Mouse (Mus musculus) stomach, embryonic 16.5 days (tissue): ENCODE results near the gene Lhfpl2. TPM values are rescaled to one million over a fixed set of nuclear protein-coding genes. Genes with fewer than 3 reads are reported as not detected.

Experiments used
- ATAC-seq: fragments of 200-750 bp; cut with Nextera tagmentation; 2 replicates; pipeline ENCODE4 v1.8.0; 2017; ENCODE audit warnings: moderate number of reproducible peaks, moderate TSS enrichment; ENCODE audit not compliant: insufficient read depth, low FRiP score
- H3K27ac ChIP-seq: fragments of 300-500 bp; sonication (generic); 2 replicates; pipeline ENCODE4 v1.5.1; 2014; ENCODE audit warnings: low read length
- H3K27me3 ChIP-seq: fragments of 300-500 bp; sonication (generic); 2 replicates; pipeline ENCODE4 v1.6.1; 2014; ENCODE audit warnings: low read length, control low read depth, mixed read lengths; ENCODE audit not compliant: control insufficient read depth, insufficient read depth
- H3K36me3 ChIP-seq: fragments of 300-500 bp; sonication (generic); 2 replicates; pipeline ENCODE4 v1.6.1; 2014; ENCODE audit warnings: low read length; ENCODE audit not compliant: control insufficient read depth, insufficient read depth
- H3K4me1 ChIP-seq: fragments of 300-500 bp; sonication (generic); 2 replicates; pipeline ENCODE4 v1.6.1; 2014; ENCODE audit warnings: low read length, control low read depth, mixed read lengths; ENCODE audit not compliant: control insufficient read depth, insufficient read depth
- H3K4me2 ChIP-seq: fragments of 300-500 bp; sonication (generic); 2 replicates; pipeline ENCODE4 v1.6.1; 2014; ENCODE audit warnings: low read depth, low read length, mixed read lengths
- H3K4me3 ChIP-seq: fragments of 300-500 bp; sonication (generic); replicated peaks from 2 replicates; pipeline ENCODE4 v1.5.1; 2014; ENCODE audit warnings: mild to moderate bottlenecking, low read length
- H3K9ac ChIP-seq: fragments of 300-500 bp; sonication (generic); 2 replicates; pipeline ENCODE4 v1.6.1; 2014; ENCODE audit warnings: low read length
- H3K9me3 ChIP-seq: fragments of 300-500 bp; sonication (generic); replicated peaks from 2 replicates; pipeline ENCODE4 v1.6.1; 2016; ENCODE audit warnings: low read length, control low read depth; ENCODE audit not compliant: control insufficient read depth
- WGBS: fragments of 180-500 bp; shearing (Covaris S2); extraction: QIAGEN DNeasy Blood & Tissue Kit; methylation state at CpG from one replicate; pipeline ENCODE4 v1.1.7; 2014; 5-methylcytosine and 5-hydroxymethylcytosine counted together
- polyA plus RNA-seq: library from polyadenylated mRNA; unstranded; fragments of >200 nt; fragmentation: Nextera tagmentation; extraction: Ambion mirVana; gene quantifications from 2 replicates; pipeline ENCODE4 v1.2.1, GENCODE M21; 2015

Gene Lhfpl2
- polyA plus RNA-seq, 1 experiment from 2014 or later = 20.3 TPM

DNA sequence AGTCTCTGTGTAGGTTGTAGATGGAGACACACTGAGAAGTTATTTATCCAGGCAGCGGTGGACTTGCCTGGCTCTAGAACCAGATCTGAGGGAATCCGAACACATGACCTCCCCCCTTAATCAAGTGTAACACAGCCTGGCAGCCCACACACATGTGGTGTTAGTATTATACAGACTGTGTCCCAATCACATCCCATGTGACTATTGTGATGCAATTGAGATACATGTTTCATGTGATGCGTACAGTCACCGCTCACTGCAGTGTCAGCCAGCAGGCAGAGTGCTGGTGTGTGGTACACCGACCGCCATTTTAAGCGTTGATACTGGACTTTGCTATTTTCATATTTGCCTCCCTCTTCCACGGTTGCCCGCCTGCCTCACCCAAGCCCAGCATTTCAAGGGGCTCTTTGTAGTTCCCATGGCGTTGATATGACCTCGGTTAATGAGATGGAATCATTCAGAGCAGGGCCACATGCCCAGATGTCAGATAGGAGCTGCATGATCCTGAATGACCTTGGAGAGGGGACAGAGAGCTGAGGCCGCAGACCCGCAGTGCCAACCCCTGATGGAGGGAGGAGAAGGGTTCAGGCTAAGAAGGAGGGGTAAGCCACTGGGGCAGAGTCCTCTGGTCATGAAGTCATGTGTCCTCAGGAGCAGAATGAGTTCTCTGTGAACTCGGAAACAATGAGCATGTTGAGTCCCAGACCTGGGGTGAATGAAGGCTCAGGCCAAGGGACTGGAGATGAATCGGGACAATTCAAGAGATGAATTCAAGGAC lies 115.1 kb downstream of the Lhfpl2 start:
- peaks cover 8% of the 10 kb centered on the region; the same call in 1 of the 2 replicates for H3K4me1 ChIP-seq
- H3K27me3 ChIP-seq = 0 out of 2 replicates have a peak, but pooled peaks cover 3% of the 10 kb centered on the region
- WGBS = 78% methylated on average over 15 of the region's 15 CpGs
- no peak overlapping the region for H3K4me2 ChIP-seq
- H3K9me3 ChIP-seq = no peaks in the 10 kb centered on the region
- H3K27ac ChIP-seq = no peak overlapping the region
- H3K36me3 ChIP-seq = no peaks in the 10 kb centered on the region
- ATAC-seq = no peak; the same call in 1 of the 2 replicates
- H3K9ac ChIP-seq = no peak overlapping the region
- H3K4me3 ChIP-seq = no peak overlapping the region

DNA sequence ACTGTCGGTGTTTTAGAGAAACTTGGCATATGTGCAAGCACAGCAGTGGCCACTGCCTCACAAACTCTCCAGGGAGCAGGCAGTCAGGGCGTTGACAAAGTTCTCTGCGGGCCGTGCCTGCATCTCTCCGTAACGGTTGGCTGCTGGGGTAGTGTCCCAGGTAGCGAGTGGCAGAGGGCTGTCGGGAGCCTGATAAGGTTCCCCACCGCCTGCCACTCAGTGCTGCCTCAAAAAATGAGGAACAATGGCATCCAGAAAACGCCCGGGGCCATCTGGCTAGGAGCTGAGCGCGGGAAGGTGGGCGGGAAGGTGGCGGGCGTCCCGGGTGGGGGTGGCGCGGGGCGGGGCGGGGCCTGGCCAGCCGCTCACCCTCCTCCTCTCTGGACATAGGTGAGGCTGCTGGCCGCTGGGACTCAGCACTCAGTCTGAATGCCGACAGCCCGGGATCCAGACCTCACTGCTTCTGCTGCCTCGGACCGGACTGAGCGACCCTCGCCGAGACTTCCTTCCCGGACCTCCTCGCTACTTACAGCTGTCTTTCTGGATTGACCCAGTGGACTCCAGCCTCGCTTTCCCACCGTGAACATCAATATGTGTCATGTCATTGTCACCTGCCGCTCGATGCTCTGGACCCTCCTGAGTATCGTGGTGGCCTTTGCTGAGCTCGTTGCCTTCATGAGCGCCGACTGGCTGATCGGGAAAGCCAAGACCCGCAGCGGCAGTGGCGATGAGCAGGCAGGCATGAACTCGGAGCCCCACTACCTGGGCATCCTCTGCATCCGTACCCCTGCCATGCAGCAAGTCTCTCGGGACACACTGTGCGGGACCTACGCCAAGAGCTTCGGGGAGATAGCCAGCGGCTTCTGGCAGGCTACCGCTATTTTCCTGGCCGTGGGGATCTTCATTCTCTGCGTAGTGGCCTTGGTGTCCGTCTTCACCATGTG lies 116.3 kb downstream of the Lhfpl2 start:
- Histone ChIP-seq H3K27me3 (0 out of 2 replicates have a peak, but pooled peaks cover 3% of the 10 kb centered on the region), H3K4me1 (peaks cover 8% of the 10 kb centered on the region; the same call in 1 of the 2 replicates), H3K4me3 (peak overlapping the region; percentile 46), H3K4me2 (peak overlapping the region; percentile 87), H3K9me3 (no peaks in the 10 kb centered on the region), H3K9ac (peak overlapping the region; percentile 54), H3K27ac (no peak overlapping the region), H3K36me3 (no peaks in the 10 kb centered on the region)
- ATAC-seq = peak; percentile 37; the same call in 1 of the 2 replicates
- WGBS = 3% methylated on average over 55 of the region's 55 CpGs

DNA sequence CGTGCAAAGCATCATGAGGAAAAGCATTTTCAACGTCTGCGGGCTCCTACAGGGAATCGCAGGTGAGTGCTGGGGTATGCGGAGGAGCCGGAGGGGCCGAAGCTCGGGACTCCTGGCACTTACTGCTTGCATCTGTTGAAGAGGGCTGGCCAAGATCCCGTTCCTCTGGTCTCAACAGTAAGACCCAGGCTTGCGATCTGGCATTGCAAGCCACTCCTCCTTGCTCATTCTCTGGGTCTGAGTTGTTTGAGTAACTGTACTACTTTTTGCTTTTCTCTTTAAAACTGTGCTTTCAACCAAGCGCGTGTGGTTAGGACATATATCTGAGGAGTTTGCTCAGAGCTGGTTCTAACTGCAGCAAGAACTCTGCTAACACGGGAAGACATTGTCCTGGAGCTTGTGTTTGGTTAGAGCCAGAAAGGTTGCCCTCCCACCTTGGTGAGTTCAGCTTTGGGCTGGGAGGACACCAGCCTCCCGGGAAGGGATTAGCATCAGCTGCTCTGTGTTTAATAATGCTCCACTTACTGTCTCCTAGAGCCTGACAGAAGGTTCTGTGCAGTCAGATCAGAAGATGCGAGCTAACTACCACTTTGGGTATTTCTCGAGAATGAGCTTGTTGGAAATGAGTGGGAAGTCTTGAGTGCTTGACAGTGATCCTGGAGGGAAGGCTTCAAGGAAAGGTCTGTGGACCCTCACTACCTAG lies 117.1 kb downstream of the Lhfpl2 start:
- no peak overlapping the region for H3K27ac ChIP-seq
- H3K27me3 ChIP-seq = 0 out of 2 replicates have a peak, but pooled peaks cover 3% of the 10 kb centered on the region
- peak overlapping the region; percentile 54 for H3K9ac ChIP-seq
- H3K9me3 ChIP-seq = no peaks in the 10 kb centered on the region
- peak overlapping the region; percentile 87 for H3K4me2 ChIP-seq
- 22% methylated on average over 16 of the region's 16 CpGs for WGBS
- no peak for ATAC-seq
- no peaks in the 10 kb centered on the region for H3K36me3 ChIP-seq
- H3K4me3 ChIP-seq = peak overlapping the region; percentile 46
- peaks cover 8% of the 10 kb centered on the region; the same call in 1 of the 2 replicates for H3K4me1 ChIP-seq

DNA sequence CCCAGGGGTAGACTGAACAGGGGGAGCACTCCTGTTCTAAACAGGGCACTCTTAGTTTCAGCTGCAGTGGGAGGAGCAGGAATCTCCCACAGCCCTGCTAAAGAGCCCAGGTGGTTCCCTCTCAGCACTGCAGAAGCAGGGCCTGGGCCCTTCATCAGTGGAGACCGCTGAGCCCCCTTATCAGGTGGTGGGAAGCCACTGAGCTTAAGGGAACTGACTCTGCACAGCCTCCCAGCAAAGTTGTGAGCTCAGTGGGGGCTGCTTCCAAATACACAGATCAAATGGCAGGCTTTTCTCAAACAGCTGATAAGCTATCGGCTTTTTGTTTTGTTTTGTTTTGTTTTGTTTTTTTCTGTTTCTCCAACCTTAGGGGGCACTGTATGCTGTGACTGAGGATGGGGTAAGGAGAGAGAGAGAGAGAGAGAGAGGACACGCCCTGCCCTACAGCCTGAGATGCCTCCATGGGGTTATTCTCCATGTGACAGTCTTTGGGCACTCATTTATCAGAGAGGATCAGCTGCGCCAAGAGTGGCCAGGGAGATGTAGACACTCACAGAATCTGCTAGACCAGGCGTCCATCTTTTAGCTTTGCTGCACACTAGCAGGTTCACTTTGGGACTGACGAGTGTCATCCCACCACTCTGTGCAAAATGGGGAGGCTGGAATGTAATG lies 117.9 kb downstream of the Lhfpl2 start:
- Histone ChIP-seq H3K4me2 (peak overlapping the region; percentile 3; the same call in 1 of the 2 replicates), H3K36me3 (no peaks in the 10 kb centered on the region), H3K27me3 (0 out of 2 replicates have a peak, but pooled peaks cover 3% of the 10 kb centered on the region), H3K9ac (no peak overlapping the region), H3K27ac (no peak overlapping the region), H3K4me1 (peaks cover 8% of the 10 kb centered on the region; the same call in 1 of the 2 replicates), H3K4me3 (no peak overlapping the region), H3K9me3 (no peaks in the 10 kb centered on the region)
- WGBS = 72% methylated on average over 6 of the region's 6 CpGs
- ATAC-seq = no peak

DNA sequence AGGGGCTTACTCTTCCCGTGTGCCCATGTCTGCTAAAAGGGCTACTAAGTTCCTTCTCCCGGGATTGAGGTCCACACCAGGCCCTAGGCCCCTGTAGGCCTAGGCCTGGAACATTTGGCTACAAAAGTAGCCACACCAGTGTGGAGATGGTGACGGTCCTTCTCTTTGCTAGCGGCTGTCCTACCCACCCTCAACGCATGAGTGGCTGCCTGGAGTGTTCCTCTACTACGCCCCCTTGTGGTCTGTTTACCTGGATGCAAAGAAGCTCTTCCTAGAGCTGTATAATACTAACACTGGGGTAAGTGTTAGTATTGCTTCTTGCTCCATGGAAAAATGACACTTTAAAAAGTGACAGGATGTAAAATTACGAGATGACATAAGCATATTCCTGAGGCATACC lies 119.6 kb downstream of the Lhfpl2 start:
- no peaks in the 10 kb centered on the region for H3K9me3 ChIP-seq
- H3K4me2 ChIP-seq = no peak overlapping the region
- H3K4me3 ChIP-seq = no peak overlapping the region
- ATAC-seq = no peak
- H3K4me1 ChIP-seq = peaks cover 8% of the 10 kb centered on the region; the same call in 1 of the 2 replicates
- H3K27ac ChIP-seq = no peak overlapping the region
- 0 out of 2 replicates have a peak, but pooled peaks cover 3% of the 10 kb centered on the region for H3K27me3 ChIP-seq
- no peaks in the 10 kb centered on the region for H3K36me3 ChIP-seq
- no peak overlapping the region for H3K9ac ChIP-seq
- 56% methylated on average over 7 of the region's 7 CpGs for WGBS

DNA sequence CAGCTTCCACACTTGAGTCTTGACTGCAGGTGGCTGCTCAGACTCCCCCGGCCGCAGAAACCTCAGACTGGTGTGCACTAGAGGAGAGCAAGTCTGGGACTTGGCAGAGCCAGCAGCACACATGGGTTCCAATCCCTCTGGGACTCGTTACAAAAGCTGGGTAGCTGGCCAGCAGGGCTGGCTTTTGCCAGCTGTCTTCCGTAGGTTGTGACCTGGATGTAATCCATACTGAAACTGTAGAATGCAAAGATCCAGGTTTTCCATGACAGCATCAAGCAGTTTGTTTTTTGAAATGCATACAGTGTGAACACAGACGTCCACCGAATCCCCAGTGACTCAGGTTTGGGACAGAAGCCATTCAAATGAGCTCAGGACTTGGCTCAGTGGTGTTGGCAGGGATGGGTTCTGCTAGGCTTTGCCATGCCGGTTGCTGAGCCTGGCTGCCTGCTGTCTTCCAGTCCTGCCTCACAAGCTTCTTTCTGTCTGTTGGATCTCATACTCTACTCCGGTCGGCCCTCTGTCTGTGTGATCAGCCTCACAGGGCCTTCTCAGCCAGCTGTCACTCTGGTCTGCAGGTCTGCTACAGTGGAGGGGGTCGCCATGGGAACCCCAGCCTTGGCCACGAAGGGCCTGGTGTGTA lies 120.9 kb downstream of the Lhfpl2 start:
- Histone ChIP-seq H3K9ac (no peak overlapping the region), H3K4me2 (no peak overlapping the region), H3K36me3 (no peaks in the 10 kb centered on the region), H3K27ac (no peak overlapping the region), H3K4me3 (no peak overlapping the region), H3K4me1 (peaks cover 8% of the 10 kb centered on the region; the same call in 1 of the 2 replicates), H3K9me3 (no peaks in the 10 kb centered on the region), H3K27me3 (0 out of 2 replicates have a peak, but pooled peaks cover 3% of the 10 kb centered on the region)
- 62% methylated on average over 11 of the region's 11 CpGs for WGBS
- ATAC-seq = no peak

DNA sequence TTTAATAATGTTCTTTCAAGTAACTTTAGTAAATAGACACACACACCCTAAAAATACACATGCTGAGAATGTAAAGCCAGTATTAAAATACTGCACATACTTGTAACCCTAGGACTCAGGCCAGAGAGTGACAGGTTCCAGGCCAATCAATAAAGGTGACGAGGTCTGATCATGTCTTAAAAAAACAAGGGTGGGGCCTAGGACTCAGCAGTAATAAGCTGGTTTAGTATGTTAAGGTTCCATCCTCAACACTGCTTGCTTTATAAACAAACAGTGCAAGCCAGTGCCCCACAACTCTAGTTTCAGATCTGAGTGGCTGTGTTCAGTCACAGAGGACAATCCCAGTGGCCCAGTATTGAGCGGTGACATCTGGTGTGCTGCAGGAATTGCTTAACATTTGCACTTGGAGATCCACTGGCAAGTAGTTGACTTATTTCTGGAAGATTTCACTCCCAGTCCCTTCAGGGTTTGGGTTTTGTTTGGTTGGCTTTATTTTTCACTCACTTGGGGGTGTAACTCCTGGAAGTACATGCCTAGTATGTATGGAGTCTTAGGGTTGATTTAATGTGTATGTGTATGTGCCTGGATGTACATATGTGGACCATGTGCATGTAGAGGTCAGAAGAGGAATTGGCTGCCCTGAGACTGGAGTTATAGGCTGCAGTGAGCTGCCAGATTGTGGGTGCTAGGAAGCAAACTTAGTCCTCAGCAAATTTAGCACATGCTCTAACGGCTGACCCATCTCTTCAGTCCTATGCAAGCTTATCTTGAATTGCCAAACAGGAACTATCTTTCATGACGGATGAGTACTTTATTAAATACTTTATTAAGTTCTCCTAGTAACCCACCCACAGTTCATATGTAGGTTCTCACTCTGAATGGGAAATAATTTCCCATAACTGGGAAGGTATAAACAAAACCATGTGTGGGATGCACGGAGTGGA lies 123.2 kb downstream of the Lhfpl2 start:
- Histone ChIP-seq H3K4me3 (no peak overlapping the region), H3K36me3 (no peaks in the 10 kb centered on the region), H3K4me1 (no peaks in the 10 kb centered on the region), H3K27ac (no peak overlapping the region), H3K27me3 (0 out of 2 replicates have a peak, but pooled peaks cover 1% of the 10 kb centered on the region), H3K9ac (no peak overlapping the region), H3K4me2 (no peak overlapping the region), H3K9me3 (no peaks in the 10 kb centered on the region)
- 73% methylated on average over 5 of the region's 5 CpGs for WGBS
- no peak for ATAC-seq
